Mouse (Mus musculus): ENCODE results near the gene B4gat1. TPM values are rescaled to one million over a fixed set of nuclear protein-coding genes. Genes with fewer than 3 reads are reported as not detected.

Gene B4gat1
- polyA plus RNA-seq, 1 experiment from 2014 or later, result 61.1 TPM

- Histone ChIP-seq H3K27ac (replicated peaks) (peak overlapping the region; percentile 91), H3K4me2 (peak overlapping the region; percentile 89), H3K4me1 (replicated peaks) (peaks cover 40% of the 10 kb centered on the region), H3K27me3 (no peaks in the 10 kb centered on the region), H3K9me3 (no peaks in the 10 kb centered on the region), H3K4me3 (peak overlapping the region; percentile 89), H3K9ac (peak overlapping the region; percentile 97), H3K36me3 (0 out of 2 replicates have a peak, but pooled peaks cover 6% of the 10 kb centered on the region)
- 6% methylated on average over 32 of the region's 32 CpGs for WGBS
- ATAC-seq (ENCODE audit: low read depth), result peak; percentile 48
Observed at GRCm38 (mm10) chr19:5037678-5038571, 701 bp upstream of the B4gat1 start.

DNA sequence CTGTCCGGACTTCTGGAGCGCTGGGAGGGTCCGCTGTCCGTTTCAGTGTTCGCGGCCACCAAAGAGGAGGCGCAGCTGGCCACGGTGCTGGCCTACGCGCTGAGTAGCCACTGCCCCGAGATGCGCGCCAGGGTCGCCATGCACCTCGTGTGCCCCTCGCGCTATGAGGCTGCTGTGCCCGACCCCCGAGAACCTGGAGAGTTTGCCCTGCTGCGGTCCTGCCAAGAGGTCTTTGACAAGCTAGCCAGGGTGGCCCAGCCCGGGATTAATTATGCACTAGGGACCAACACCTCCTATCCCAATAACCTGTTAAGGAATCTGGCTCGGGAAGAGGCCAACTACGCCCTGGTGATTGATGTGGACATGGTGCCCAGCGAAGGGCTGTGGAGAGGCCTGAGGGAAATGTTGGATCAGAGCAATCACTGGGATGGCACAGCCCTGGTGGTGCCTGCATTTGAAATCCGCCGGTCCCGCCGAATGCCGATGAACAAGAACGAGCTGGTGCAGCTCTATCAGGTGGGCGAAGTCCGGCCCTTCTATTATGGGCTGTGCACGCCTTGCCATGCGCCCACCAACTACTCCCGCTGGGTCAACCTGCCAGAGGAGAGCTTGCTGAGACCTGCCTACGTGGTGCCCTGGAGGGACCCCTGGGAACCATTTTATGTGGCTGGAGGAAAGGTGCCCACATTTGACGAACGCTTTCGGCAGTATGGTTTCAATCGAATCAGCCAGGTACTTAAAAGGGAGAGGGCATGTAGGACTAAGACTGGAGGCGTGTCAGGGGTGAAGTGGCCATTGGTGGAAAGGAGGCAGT, 882 bp downstream of the B4gat1 start:
- H3K4me3 ChIP-seq, result peak overlapping the region; percentile 89
- H3K4me2 ChIP-seq, result peak overlapping the region; percentile 89
- peak overlapping the region; percentile 91 for H3K27ac ChIP-seq (replicated peaks)
- peak; percentile 25 for ATAC-seq (ENCODE audit: low read depth)
- 12% methylated on average over 41 of the region's 41 CpGs for WGBS
- peak overlapping the region; percentile 97 for H3K9ac ChIP-seq
- peaks cover 17% of the 10 kb centered on the region for H3K36me3 ChIP-seq
- H3K27me3 ChIP-seq, result no peaks in the 10 kb centered on the region
- H3K9me3 ChIP-seq, result no peaks in the 10 kb centered on the region
- peaks cover 41% of the 10 kb centered on the region for H3K4me1 ChIP-seq (replicated peaks)

DNA sequence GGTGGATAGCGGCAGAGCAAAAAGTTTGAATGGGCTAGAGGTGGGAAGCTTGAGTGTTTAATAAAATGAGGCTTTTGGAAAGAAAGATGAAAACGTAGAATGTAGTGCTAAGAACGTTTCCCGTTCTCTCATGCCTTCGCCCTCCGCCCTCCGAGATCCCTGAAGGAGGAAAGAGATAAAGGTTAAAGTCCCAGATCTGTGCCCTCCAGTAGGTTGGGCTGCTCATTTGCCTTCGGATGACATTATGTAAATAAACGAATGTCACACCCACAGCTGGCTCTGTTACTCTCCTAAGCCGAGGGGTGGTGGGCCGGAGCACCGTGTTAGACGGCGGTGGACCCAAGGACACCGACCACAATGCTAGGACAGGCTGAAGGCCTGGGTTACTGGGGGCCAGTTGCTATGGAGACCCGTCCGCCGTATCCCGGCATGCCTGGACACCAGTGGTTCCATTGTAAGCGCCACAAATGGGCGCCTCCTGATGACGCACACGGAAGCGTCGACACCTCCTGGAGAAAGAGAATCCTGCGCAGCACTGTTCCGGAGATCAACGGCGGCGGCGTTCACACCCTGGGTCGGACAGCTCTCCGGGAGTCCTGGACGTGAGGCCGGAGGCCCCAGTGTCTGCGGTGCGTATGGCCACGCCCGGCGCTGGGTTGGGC, 2.4 kb downstream of the B4gat1 start, which contains the start of gene Brms1:
Gene Brms1, plus strand, starts transcription at position 493 of the 662 bp plus-strand sequence.
- Histone ChIP-seq H3K36me3 (peaks cover 24% of the 10 kb centered on the region), H3K9me3 (no peaks in the 10 kb centered on the region), H3K4me2 (peak within 1 kb of the TSS; percentile 89), H3K4me1 (replicated peaks) (peaks cover 41% of the 10 kb centered on the region), H3K4me3 (peak within 1 kb of the TSS; percentile 89), H3K27me3 (no peaks in the 10 kb centered on the region), H3K9ac (peak within 1 kb of the TSS; percentile 97), H3K27ac (replicated peaks) (peak within 1 kb of the TSS; percentile 76)
- ATAC-seq (ENCODE audit: low read depth), result peak; percentile 60
- 7% methylated on average over 40 of the region's 40 CpGs for WGBS

DNA sequence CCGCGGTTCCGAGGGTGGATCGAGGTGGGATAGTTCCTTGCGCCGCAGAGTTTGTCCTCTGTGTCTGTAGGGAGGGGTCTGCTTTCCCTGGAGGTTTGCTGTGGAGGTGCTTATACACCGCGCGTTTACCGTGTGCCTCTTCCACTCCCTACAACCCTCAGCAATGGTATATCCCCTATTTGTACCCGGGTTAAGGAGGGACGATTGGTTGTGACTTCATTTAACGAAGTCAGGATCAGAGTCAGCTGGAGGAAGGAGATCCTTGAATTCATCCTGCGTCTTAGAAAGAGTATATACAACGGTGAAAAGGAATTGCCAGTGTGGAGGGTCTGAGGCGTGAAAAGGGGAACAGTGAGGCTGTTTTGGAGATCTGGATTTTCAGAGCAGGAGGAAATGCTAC, 3.0 kb downstream of the B4gat1 start:
- Histone ChIP-seq H3K4me1 (replicated peaks) (peaks cover 41% of the 10 kb centered on the region), H3K27ac (replicated peaks) (peak overlapping the region; percentile 76), H3K4me3 (peak overlapping the region; percentile 89), H3K4me2 (peak overlapping the region; percentile 89), H3K9ac (peak overlapping the region; percentile 97), H3K9me3 (no peaks in the 10 kb centered on the region), H3K36me3 (peaks cover 30% of the 10 kb centered on the region), H3K27me3 (no peaks in the 10 kb centered on the region)
- peak; percentile 2; the same call in 1 of the 2 replicates for ATAC-seq (ENCODE audit: low read depth)
- WGBS, result 2% methylated on average over 16 of the region's 16 CpGs

DNA sequence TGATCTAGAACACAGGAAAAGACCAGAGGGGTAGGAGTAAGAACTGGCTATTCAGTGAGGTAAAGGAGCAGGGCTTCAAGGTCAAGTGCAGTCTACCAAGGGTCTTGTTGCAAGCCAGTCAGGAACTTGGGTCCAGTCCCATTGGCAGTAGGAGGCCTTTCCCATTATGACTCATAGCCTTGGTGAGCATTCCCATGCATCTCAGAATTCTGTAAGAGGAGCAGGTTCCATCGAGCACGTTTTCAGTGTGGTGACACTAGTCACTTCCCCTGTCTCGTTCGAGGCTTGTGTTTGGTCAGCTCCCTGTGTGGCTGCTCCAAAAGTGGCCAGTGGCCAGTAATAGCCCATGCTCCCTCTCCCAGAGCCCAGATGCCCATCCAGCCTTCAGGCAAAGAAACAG, 6.9 kb downstream of the B4gat1 start:
- 80% methylated on average over 4 of the region's 4 CpGs for WGBS
- ATAC-seq (ENCODE audit: low read depth), result no peak
- no peak overlapping the region for H3K4me2 ChIP-seq
- peaks cover 27% of the 10 kb centered on the region for H3K4me1 ChIP-seq (replicated peaks)
- H3K9me3 ChIP-seq, result no peaks in the 10 kb centered on the region
- peaks cover 11% of the 10 kb centered on the region for H3K27me3 ChIP-seq
- no peak overlapping the region for H3K9ac ChIP-seq
- H3K27ac ChIP-seq (replicated peaks), result no peak overlapping the region
- H3K36me3 ChIP-seq, result peaks cover 65% of the 10 kb centered on the region
- H3K4me3 ChIP-seq, result no peak overlapping the region

GRCm38 (mm10) chr19:5048138-5049056, 9.8 kb downstream of the B4gat1 start:
- H3K9ac ChIP-seq, result no peak overlapping the region
- peaks cover 40% of the 10 kb centered on the region for H3K27me3 ChIP-seq
- ATAC-seq (ENCODE audit: low read depth), result no peak
- H3K4me3 ChIP-seq, result no peak overlapping the region
- peaks cover 18% of the 10 kb centered on the region for H3K4me1 ChIP-seq (replicated peaks)
- 88% methylated on average over 14 of the region's 14 CpGs for WGBS
- no peaks in the 10 kb centered on the region for H3K9me3 ChIP-seq
- no peak overlapping the region for H3K27ac ChIP-seq (replicated peaks)
- H3K36me3 ChIP-seq, result peaks cover 56% of the 10 kb centered on the region
- no peak overlapping the region for H3K4me2 ChIP-seq

DNA sequence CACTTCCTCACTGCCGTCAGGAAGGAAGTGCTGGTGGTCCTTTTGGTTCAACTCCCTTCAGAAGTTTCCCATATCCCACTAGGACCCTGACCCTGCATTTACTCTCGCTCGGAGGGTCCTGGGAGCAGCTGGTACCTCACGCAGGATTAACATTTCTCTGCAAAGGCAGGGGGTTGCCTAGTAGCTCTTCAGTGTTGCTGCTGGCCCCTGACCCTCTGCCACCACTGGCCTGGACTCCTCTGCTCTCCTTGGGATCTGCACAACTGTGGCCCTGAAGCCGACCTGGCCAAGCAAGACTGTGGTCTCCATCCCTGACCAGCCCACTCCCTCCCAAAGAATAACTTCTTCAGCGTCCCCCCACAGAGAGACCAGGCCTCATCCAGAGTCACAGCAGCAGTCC, 10.7 kb downstream of the B4gat1 start:
- Histone ChIP-seq H3K4me1 (replicated peaks) (peaks cover 18% of the 10 kb centered on the region), H3K9ac (no peak overlapping the region), H3K27me3 (peaks cover 49% of the 10 kb centered on the region), H3K4me2 (no peak overlapping the region), H3K27ac (replicated peaks) (no peak overlapping the region), H3K4me3 (no peak overlapping the region), H3K36me3 (peaks cover 48% of the 10 kb centered on the region), H3K9me3 (no peaks in the 10 kb centered on the region)
- ATAC-seq (ENCODE audit: low read depth), result no peak
- WGBS, result 83% methylated on average over 6 of the region's 6 CpGs

DNA sequence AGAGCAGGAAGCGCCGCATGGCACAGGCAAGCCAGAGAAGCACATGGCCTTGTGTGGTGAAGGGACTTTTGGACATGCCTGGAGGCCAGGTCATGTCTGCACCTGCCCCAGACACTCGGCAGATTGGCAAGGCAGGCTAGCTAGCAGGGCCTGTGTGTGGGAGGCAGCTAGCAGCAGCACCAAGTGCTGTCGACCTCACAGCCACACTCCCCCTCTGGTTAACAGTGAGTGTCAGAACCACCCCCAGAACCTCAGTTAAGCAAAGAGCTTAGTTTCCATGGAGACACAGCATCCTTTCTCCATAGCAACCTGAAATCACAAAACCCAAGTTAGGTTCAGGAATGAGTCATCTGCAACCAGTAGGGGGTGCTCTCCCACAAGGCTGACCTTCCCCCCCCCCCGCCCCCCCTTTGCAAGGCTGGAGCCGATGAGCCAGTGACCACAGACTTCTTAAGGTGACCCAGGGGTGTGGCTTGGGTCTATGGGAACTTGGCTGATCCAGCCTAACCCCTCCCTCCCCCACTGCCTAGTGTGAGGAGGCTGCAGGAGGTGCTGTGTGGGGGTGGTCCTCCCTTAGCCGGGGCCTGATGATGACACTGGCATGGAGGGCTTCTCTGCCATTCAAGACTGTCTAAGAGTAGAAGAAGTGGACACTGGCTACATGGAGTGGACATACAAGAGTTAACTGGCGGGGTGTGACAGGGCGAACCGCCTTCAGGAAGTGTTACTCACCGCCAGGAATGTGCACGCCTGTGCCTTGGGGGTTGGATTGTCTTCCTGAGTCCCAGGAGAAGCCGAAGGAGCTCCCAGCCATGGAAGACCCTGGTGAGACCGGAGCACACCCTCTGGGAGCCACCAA, 11.7 kb downstream of the B4gat1 start, which contains the start of gene Rin1:
Gene Rin1, plus strand, starts transcription at position 435 of the 859 bp plus-strand sequence.
- Histone ChIP-seq H3K27ac (replicated peaks) (no peak within 1 kb of the TSS), H3K4me3 (peak within 1 kb of the TSS; percentile 9), H3K9ac (0 out of 2 replicates have a peak within 1 kb of the TSS, but pooled peaks have one; percentile 6), H3K27me3 (peaks cover 59% of the 10 kb centered on the region), H3K36me3 (peaks cover 48% of the 10 kb centered on the region), H3K4me2 (peak within 1 kb of the TSS; percentile 15), H3K9me3 (no peaks in the 10 kb centered on the region), H3K4me1 (replicated peaks) (peaks cover 18% of the 10 kb centered on the region)
- WGBS, result 19% methylated on average over 14 of the region's 14 CpGs
- 0 out of 2 replicates have a peak, but pooled peaks have one; percentile 8 for ATAC-seq (ENCODE audit: low read depth)

DNA sequence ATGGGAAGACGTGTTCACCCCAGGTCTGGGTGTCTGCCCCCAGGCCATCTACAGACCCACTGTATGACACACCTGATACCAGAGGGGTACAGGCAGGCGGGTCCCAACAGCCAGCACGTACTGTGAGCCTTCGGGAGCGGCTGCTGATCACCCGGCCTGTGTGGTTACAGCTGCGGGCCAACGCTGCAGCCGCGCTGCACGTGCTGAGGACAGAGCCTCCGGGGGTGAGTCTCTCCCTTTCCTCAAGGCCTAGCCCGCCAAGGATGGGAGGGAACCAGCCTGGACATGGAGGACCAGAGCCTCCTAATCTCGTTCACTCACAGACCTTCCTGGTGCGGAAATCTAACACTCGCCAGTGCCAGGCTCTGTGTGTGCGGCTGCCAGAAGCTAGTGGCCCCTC, 12.4 kb downstream of the B4gat1 start:
- H3K36me3 ChIP-seq, result peaks cover 40% of the 10 kb centered on the region
- WGBS, result 11% methylated on average over 17 of the region's 17 CpGs
- peaks cover 63% of the 10 kb centered on the region for H3K27me3 ChIP-seq
- H3K27ac ChIP-seq (replicated peaks), result no peak overlapping the region
- peak overlapping the region; percentile 15 for H3K4me2 ChIP-seq
- H3K9me3 ChIP-seq, result no peaks in the 10 kb centered on the region
- peak; percentile 43; the same call in 1 of the 2 replicates for ATAC-seq (ENCODE audit: low read depth)
- H3K4me3 ChIP-seq, result peak overlapping the region; percentile 9
- 0 out of 2 replicates have a peak overlapping the region, but pooled peaks have one; percentile 6 for H3K9ac ChIP-seq
- H3K4me1 ChIP-seq (replicated peaks), result peaks cover 18% of the 10 kb centered on the region

DNA sequence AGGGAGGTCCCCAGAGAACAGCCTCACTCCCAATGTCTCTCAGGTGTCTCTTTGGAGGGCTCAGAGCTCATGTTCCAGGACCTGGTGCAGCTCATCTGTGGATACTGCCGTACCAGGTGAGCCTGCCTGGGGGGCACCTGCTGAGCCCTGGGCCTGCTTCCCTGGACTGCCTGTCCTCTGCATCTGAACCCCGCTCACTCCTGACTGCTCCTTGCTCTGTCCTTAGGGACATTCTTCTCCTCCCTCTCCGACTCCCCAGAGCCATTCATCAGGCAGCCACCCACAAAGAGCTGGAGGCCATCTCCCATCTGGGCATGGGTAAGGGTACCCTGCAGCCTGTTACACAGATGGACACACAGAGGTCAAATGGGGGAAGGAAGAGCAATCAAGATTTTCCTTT, 12.9 kb downstream of the B4gat1 start:
- Histone ChIP-seq H3K4me1 (replicated peaks) (peaks cover 21% of the 10 kb centered on the region), H3K9me3 (no peaks in the 10 kb centered on the region), H3K4me3 (0 out of 2 replicates have a peak overlapping the region, but pooled peaks have one; percentile 9), H3K4me2 (peak overlapping the region; percentile 11; the same call in 1 of the 2 replicates), H3K9ac (0 out of 2 replicates have a peak overlapping the region, but pooled peaks have one; percentile 6), H3K27me3 (peaks cover 63% of the 10 kb centered on the region), H3K27ac (replicated peaks) (no peak overlapping the region), H3K36me3 (peaks cover 35% of the 10 kb centered on the region)
- WGBS, result 39% methylated on average over 3 of the region's 3 CpGs
- ATAC-seq (ENCODE audit: low read depth), result no peak
